Mouse (Mus musculus) spleen, postnatal 0 days (tissue): ENCODE measurements around the gene Tmem221. TPM values are rescaled to one million over a fixed set of nuclear protein-coding genes. Genes with fewer than 3 reads are reported as not detected.

Experiments used
- polyA plus RNA-seq: library from polyadenylated mRNA; unstranded; fragments of >200 nt; fragmentation: Nextera tagmentation; extraction: Ambion mirVana; gene quantifications from 2 replicates; pipeline ENCODE4 v1.2.1, GENCODE M21; 2015

Tmem221 gene
- polyA plus RNA-seq, result 3.3 and 4.9 TPM in 2 replicates

GRCm38 (mm10) chr8:71558071-71558957, at the start of gene Tmem221:
Gene Tmem221 (minus strand): TSS chr8:71558871.

GRCm38 (mm10) chr8:71597451-71597850, 38.8 kb upstream of the Tmem221 start, which contains the start of gene Fam129c:
Gene Fam129c (plus strand): TSS chr8:71597648.

GRCm38 (mm10) chr8:71591471-71592373, 33.1 kb upstream of the Tmem221 start, which contains the start of gene Pgls:
Gene Pgls (plus strand): TSS chr8:71592176.

GRCm38 (mm10) chr8:71568387-71568937, 9.8 kb upstream of the Tmem221 start, which contains the start of gene Slc27a1:
Gene Slc27a1 (plus strand): TSS chr8:71568882.

GRCm38 (mm10) chr8:71566501-71566900, 7.8 kb upstream of the Tmem221 start, which contains the start of gene Nxnl1:
Gene Nxnl1 (minus strand): TSS chr8:71566601.

GRCm38 (mm10) chr8:71542632-71543343, 15.9 kb downstream of the Tmem221 start, which contains the start of gene Mvb12a:
Gene Mvb12a (plus strand): TSS chr8:71542922.

GRCm38 (mm10) chr8:71537028-71537867, 21.4 kb downstream of the Tmem221 start, which contains the start of gene Bst2:
Gene Bst2 (minus strand): TSS chr8:71537456.

GRCm38 (mm10) chr8:71525226-71526050, 33.2 kb downstream of the Tmem221 start, which contains the start of gene Ccdc194:
Gene Ccdc194 (minus strand): TSS chr8:71525711.

GRCm38 (mm10) chr8:71511644-71512043, 47.0 kb downstream of the Tmem221 start, which contains the start of gene Plvap:
Gene Plvap (minus strand): TSS chr8:71511752.

Other genes with a start within 250 kb of the Tmem221 start
- 74.6 and 89.0 TPM in 2 replicates for gene Use1, start 192.0 kb downstream of the Tmem221 start, polyA plus RNA-seq
- gene Ocel1, start 187.6 kb downstream of the Tmem221 start, polyA plus RNA-seq, result 7.8 and 8.6 TPM in 2 replicates
- gene Nr2f6, start 176.9 kb downstream of the Tmem221 start, polyA plus RNA-seq, result 9.6 and 13.2 TPM in 2 replicates
- 7.3 and 10.4 TPM in 2 replicates for gene Ushbp1, start 163.1 kb downstream of the Tmem221 start, polyA plus RNA-seq
- gene Babam1, start 162.0 kb downstream of the Tmem221 start, polyA plus RNA-seq, result 58.4 and 62.9 TPM in 2 replicates
- gene Ankle1, start 152.9 kb downstream of the Tmem221 start, polyA plus RNA-seq, result 44.9 and 47.2 TPM in 2 replicates
- 12.1 and 15.6 TPM in 2 replicates for gene Abhd8, start 95.2 kb downstream of the Tmem221 start, polyA plus RNA-seq
- 132 and 137 TPM in 2 replicates for gene Mrpl34, start 93.9 kb downstream of the Tmem221 start, polyA plus RNA-seq
- gene Dda1, start 89.7 kb downstream of the Tmem221 start, polyA plus RNA-seq, result 57.6 and 58.7 TPM in 2 replicates
- gene Ano8, start 72.9 kb downstream of the Tmem221 start, polyA plus RNA-seq, result 0.48 and 0.53 TPM in 2 replicates
- gene Gtpbp3, start 70.8 kb downstream of the Tmem221 start, polyA plus RNA-seq, result 8.7 and 9.3 TPM in 2 replicates
- 80.9 and 96.7 TPM in 2 replicates for gene Plvap, start 47.1 kb downstream of the Tmem221 start, polyA plus RNA-seq
- 0.11 and 0.13 TPM in 2 replicates for gene Ccdc194, start 33.2 kb downstream of the Tmem221 start, polyA plus RNA-seq
- gene Bst2, start 21.4 kb downstream of the Tmem221 start, polyA plus RNA-seq, result 74.9 and 101 TPM in 2 replicates
- 45.0 and 54.4 TPM in 2 replicates for gene Mvb12a, start 15.9 kb downstream of the Tmem221 start, polyA plus RNA-seq
- gene Nxnl1, start 7.7 kb upstream of the Tmem221 start, polyA plus RNA-seq, result 0.05 and 0.08 TPM in 2 replicates
- 7.9 and 14.5 TPM in 2 replicates for gene Slc27a1, start 10.0 kb upstream of the Tmem221 start, polyA plus RNA-seq
- 174 and 198 TPM in 2 replicates for gene Pgls, start 33.3 kb upstream of the Tmem221 start, polyA plus RNA-seq
- gene Fam129c, start 38.8 kb upstream of the Tmem221 start, polyA plus RNA-seq, result 8.2 and 11.6 TPM in 2 replicates
- 34.5 and 44.4 TPM in 2 replicates for gene Colgalt1, start 52.1 kb upstream of the Tmem221 start, polyA plus RNA-seq
- 0.24 and 0.53 TPM in 2 replicates for gene Unc13a, start 112.9 kb upstream of the Tmem221 start, polyA plus RNA-seq
- gene Jak3, start 117.4 kb upstream of the Tmem221 start, polyA plus RNA-seq, result 7.5 and 9.3 TPM in 2 replicates
- 5.0 and 6.6 TPM in 2 replicates for gene Insl3, start 130.3 kb upstream of the Tmem221 start, polyA plus RNA-seq
- 4.3 and 5.0 TPM in 2 replicates for gene B3gnt3, start 142.9 kb upstream of the Tmem221 start, polyA plus RNA-seq
- 48.8 and 51.1 TPM in 2 replicates for gene Fcho1, start 166.8 kb upstream of the Tmem221 start, polyA plus RNA-seq